Mouse (Mus musculus) right cerebral cortex, postnatal 4 days (tissue): ENCODE data around the gene Plekho2.

Source experiments
- DNase-seq: peaks from one replicate; pipeline ENCODE4 v3.0.0-alpha.2; 2022

Gene Plekho2

DNA sequence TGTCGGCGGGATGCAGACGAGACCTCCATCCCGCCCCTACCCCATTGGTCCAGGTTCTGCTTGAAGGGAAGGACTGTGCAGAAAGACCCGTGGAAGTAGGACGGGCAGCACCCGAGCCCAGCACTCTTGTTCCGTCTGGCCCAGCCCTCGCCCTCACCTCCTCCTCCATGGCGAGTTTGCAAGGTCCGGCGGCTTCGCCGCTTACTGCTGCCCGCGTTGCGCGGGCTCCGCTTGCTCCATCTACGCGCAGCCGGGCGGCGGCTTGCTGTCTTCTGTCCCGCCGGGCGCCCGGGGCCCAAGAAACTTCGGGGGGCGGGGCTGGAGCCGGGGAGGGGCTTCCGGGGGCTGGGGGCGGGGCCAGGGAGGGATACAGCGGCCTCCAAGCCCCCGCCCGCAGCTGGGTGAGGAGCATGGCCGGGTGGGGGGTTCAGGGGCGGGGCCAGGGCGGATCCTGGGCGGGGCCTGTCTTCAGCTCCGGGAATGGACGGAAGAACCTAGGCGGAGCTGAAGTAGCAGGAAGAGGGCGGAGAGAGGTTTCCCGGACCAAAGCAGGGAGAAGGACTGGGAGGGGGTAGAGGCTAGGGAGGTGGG, at the start of gene Plekho2:
Gene Plekho2 (minus strand): TSS at position 260 of the 591 bp plus-strand sequence.
- peak; percentile 86 for DNase-seq

DNA sequence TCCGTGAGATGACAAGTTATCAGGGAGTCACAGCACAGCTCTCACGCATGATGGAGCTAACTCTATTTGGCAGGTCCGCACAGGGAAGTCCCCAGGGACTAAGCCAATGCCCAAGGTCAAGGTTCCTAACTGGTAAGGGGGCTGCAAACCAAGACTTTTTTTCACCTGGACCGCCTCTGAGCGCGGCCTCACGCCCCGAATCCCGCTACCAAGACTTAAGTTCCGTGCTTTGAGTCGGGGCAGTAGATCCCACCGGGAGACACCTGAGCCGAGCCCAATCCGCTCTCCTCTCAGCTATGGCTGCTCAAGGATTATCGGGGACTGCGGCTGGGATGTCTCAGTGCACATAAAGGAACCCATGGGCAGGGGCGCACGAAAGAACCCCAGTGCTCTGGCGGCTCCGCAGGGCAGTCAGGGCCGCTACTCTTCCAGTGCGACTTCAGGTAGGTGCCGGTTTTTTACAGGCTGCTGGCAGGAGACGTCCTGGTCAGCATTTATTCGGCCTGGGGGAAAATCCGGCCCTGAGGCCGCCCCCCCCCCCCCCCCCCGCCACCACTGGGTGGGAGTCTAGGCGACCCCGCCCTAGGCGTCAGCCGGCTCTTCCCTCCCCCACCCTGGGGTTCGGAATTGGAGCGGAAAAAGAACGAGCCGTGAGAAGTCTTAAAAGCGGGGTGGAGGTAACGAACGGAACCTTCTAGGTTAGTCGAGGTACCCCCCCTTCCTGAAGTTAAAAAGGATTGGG, 49.4 kb upstream of the Plekho2 start, which contains the start of gene Rbpms2:
Gene Rbpms2 (plus strand): TSS at position 624 of the 742 bp plus-strand sequence.
- no peak for DNase-seq

DNA sequence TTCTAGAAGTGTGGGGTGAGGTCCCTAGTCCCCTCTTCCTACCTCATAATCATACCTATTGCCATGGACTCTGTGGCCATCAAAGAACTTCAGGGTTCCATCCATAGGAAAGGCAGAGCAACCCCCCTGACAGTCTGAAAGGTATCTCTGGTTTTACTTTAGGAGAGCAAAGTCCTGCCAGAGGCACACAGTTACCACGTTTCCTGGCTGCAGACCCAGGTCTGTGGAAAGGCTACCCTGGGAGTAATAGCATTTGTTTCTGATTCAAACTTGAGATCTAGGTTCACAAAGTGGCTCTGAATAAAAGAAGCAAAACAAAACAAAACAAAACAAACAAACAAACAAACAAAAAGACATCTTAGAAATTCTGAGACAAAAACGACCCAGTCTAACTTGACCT, 44.4 kb upstream of the Plekho2 start:
- DNase-seq, result no peak

DNA sequence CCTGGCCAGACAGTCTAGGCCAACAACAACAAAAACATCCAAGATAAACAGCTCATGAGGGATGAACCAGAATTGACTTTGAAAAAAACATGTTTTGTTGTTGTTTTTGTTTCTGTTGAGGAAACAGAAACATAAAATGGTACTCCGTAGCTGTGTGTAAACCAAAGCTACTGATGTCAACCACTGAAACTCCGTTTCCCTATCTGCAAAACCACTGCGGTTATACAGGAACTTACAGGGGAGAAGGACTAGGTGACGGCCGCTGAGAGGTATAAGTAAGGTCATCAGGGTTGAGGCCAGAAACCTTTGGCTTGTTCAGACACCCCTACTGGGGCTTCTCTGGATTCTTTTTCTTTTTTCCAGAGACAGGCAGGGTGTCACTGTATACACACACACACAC, 43.0 kb upstream of the Plekho2 start:
- DNase-seq, result no peak

GRCm38 (mm10) chr9:65621666-65622065, 41.8 kb upstream of the Plekho2 start:
- DNase-seq, result no peak

GRCm38 (mm10) chr9:65621196-65621595, 41.4 kb upstream of the Plekho2 start:
- DNase-seq, result no peak

GRCm38 (mm10) chr9:65619311-65619710, 39.5 kb upstream of the Plekho2 start:
- DNase-seq, result no peak

- DNase-seq, result no peak
Measured at GRCm38 (mm10) chr9:65613098-65613497, 33.3 kb upstream of the Plekho2 start.

- no peak for DNase-seq
Measured at GRCm38 (mm10) chr9:65611969-65612486, 32.2 kb upstream of the Plekho2 start.

- DNase-seq, result no peak
Measured at GRCm38 (mm10) chr9:65607120-65607519, 27.3 kb upstream of the Plekho2 start.

DNA sequence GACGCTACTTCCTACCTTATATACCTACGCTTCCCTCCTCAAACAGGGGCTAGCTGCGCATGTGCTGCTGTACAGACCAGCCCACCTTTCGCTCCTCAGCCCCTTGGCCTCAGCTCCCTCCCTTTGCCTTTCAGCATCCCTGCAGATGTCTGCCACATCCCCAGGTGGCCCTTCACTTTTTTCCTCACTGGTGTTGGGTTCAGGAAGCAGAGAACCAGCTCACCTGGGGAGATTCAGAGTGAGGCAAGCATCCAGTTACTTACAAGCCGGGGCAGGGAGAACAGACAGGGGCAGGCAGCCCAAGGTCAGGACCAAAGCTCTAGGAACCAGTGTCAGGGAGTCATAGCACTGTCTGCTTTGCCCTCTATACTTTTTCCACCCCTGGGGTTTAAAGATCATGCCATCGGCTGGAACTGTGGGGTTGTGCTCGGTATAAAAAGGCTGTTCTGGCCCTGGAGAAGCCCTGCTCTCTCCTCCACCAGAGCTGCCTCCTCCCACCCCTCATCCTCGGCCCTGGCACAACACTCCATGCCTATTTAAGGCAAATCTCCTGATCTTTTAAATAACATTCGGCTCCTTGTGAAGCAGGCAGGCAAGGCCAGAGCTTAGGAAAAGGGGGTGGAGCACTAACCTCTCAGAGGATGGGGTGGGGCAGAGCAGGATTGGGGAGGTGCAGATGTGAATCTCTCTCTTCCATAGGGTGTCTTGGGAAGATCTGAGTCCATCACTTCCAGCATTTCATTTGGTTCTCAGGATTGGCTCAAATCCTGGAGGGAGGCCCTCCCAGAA, 26.7 kb upstream of the Plekho2 start:
- DNase-seq, result no peak

DNA sequence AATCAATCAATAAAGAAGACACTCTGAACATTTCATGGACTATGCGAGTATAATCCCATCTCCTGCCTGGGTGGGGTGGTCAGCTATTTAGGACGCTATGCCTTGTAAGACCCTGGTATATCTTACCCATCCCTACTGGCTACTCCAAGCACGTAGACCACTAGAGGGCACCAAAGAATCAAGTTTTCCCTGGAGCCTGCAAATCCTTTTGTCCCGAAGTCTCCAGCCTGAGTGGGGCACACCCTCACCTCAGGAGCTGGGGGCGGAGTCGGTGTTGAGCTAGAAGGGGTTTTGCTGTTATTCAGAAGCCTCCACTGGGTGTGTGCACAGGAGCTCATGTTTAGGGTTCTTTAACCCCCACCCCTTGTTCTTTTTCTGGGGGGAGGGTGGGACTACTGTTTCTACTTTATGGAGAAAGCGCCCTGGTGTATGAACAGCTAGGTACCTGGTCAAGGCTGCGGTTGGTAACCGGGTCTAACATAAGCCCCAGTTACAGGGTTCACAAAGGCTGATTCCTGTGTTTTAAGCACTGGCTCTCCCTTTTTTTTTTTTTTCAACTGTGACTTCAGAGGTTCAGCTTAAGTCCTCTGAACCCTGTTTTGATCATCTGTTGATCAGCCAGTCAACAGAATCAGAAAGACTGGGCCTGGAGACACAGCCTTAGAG, 25.8 kb upstream of the Plekho2 start:
- peak; percentile 60 for DNase-seq

DNA sequence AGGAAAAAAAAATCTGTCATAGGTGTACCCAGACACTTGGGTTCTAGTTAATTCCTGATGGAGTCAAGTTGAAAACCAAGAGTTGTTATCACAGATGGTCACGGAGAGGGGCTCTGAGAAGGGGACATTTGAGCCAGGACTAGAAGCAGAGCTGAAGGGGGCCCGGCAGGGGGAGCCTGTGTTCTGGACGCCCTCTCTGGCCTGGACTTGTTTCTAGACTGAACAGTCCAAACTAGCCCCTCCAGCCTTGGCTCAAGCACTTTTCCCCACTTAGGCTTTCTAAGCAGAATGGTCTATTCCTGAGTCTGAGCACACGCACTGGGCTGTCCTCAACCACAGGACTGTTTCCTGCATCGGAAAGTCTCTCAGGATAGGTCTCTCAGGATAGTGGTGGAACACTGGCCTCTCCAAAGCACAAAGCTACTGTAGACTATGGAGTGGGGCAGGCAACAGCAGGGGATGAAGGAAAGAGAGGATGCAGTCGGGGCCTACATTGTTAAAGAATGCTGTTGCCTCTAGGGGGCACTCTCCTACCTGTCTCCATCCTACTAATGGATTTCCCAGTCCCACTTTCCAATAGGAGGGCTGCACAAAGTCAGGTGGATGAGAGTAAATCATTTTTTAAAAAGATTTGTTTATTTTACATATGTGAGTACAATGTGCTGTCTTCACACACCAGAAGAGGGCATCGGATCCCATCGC, 23.7 kb upstream of the Plekho2 start:
- no peak for DNase-seq

GRCm38 (mm10) chr9:65600951-65601350, 21.1 kb upstream of the Plekho2 start:
- DNase-seq, result no peak

- DNase-seq, result peak; percentile 40
Measured at GRCm38 (mm10) chr9:65598765-65599249, 19.0 kb upstream of the Plekho2 start.

DNA sequence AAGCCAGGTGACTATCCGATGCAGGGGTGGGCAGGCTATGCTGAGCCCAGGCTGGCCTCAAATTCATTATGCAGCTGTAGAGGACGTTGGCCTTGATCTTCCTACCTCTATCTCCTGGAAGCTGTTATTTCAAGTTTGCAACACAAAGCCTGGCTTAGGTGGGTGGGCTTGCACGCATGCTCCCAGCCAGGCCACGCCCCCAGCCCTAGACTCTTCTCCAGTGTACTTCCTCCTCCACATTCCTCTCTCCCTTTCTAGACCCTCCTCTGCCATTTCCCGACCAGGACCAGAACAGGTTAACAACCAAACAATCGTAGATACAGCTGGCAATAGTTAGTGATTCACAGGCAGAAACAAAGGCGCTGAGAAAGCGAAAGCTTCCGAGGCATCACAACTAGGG, 13.8 kb upstream of the Plekho2 start:
- DNase-seq, result no peak

- no peak for DNase-seq
Measured at GRCm38 (mm10) chr9:65592721-65593120, 12.9 kb upstream of the Plekho2 start.

DNA sequence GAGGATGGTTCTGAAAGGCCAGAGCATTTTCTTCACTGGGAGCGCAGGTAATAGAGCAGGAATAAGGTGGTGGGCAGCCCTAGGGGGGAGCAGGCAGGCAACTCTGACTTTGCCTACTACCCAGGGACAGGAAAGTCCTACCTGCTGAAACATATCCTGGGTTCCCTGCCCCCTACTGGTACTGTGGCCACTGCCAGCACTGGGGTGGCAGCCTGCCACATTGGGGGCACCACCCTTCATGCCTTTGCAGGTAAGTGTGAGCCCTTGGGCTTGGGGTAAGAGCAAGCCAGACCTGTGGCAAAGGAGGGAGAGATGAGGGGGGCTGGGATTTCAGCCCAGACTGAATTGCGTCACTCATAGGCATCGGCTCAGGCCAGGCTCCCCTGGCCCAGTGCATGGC, 9.3 kb upstream of the Plekho2 start:
- no peak for DNase-seq

DNA sequence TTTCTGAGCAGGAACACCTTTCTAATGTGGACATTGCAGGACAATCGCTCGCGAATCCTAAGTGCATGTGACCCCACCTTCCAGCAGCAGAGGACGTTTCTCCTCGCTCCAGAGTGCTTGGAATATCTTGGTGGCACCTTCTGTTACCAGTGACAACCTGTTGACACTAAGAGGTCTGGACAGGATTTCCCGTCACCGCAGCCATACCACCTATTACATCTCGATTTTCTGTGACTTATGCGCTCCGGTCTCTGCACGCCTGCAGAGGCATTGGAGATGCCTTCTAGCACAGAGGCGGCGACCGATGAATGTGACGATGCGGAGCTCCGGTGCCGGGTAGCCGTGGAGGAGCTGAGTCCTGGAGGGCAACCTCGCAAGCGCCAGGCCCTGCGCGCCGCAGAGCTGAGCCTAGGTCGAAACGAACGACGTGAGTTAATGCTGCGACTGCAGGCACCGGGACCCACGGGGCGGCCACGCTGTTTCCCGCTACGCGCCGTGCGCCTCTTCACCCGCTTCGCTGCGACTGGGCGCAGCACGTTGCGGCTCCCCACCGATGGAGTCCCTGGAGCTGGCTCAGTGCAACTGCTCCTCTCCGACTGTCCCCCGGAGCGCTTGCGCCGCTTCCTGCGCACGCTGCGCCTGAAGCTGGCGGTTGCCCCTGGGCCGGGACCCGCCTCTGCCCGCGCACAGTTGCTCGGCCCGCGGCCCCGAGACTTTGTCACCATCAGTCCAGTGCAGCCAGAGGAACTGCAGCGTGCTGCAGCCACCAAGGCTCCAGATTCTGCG, 7.9 kb upstream of the Plekho2 start:
- peak; percentile 29 for DNase-seq

- DNase-seq, result no peak
Measured at GRCm38 (mm10) chr9:65587270-65587572, 7.4 kb upstream of the Plekho2 start.
